Mouse (Mus musculus): ENCODE data around the gene Aifm1.

DNA sequence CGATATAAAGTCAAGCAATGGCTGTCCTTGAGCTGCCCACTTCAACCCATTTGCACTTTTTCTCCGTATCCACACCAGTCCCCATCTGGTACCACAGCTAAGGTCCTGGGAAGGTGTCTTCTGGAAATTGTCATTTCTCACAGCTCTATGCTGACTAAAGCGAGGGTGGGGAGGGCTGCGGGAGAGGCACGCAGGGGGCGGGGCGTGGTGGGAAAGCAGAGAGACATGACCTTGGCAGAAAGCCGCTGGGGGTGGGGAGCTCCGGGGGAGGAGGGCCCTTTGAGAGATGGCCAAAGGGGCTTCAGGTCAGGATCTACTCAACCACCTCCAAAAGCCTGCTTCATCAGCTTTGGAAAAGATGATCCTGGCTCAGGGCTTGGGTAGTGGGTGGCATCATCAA lies 58.3 kb downstream of the Aifm1 start:
- TF ChIP-seq CTCF (IDR thresholded peaks at IDR 0.05; ENCODE audit: low read depth, low read length) (no peak), POLR2A (IDR thresholded peaks at IDR 0.05; ENCODE audit: extremely low read depth, insufficient read depth, low read length) (no peak)
